Mouse (Mus musculus): ENCODE measurements around the gene Tmcc1.
"Not testable (repeated sequence)": the region's sequence is repeated elsewhere in the genome, so short reads cannot be mapped to it uniquely, and the experiment has no call there.

Gene Tmcc1

DNA sequence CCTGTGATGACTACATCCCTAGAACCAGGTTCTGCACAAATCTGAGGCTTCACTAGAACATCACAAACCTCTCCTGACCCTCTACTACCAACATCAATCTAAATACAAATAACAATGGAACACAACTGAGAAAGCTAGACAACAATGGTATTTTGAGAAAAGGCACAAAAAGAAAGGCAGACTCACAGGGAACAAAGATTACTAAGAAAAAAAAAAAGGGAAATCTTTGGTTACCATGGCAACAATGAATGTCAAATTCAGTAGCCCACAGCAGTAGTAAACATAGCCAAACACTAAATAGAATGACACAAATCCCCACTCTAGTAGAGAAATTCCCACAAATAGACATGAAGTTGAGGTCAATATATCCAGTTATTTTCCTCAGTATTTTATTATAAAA is 52.5 kb downstream of the Tmcc1 start:
- no peak for DNase-seq

DNA sequence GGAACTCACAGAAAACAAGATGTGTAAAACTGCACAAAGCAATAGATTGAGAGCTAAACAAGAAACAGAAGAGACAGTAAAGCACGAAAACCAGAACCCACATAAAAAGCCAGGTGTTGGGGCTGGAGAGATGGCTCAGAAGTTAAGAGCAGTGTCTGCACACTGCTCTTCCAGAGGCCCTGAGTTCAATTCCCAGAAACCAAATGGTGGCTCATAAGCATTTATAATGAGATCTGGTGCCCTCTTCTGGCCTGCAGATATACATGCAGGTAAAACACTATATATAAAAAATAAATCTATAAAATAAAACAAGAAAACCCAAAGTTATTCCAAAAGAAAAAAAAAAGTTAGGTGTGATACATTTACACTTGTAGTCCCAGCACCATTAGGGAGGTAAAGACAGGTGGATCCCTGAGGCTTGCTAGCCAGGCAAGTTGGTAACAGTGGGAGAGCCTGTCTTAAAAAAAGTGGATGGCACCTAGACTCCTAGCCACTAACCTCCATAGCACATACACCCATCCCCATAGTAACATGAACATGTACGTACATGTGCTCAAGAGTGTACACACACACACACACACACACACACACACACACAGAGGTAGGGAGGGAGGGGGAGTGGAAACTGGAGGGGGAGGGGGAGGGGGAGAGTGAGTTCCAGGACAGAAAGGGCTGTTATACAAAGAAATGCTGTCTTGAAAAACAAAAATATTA is 54.0 kb downstream of the Tmcc1 start:
- DNase-seq, result no peak

- DNase-seq, result peak; percentile 34
These were observed 57.2 kb downstream of the Tmcc1 start for GRCm38 (mm10) chr6:116135971-116136632.

GRCm38 (mm10) chr6:116133756-116134155 is 59.5 kb downstream of the Tmcc1 start:
- DNase-seq, result no peak

DNA sequence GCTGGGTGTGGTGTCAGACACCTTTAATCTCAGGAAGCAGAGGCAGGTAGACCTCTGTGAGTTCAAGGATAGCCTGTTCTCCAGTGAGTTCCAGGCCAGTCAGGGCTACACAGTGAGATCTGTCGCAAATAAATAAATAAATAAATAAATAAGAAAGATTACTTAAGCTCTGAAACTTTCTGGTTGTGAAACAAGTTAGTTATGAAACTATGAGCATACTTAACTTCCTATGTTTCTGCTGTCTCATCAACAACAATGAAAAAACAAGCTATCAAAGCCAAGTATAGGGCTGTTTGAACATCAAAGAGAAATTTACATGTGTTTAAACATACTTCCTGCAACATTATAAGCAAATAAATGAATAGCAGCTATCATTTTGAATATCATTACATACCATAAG is 61.5 kb downstream of the Tmcc1 start:
- no peak for DNase-seq

DNA sequence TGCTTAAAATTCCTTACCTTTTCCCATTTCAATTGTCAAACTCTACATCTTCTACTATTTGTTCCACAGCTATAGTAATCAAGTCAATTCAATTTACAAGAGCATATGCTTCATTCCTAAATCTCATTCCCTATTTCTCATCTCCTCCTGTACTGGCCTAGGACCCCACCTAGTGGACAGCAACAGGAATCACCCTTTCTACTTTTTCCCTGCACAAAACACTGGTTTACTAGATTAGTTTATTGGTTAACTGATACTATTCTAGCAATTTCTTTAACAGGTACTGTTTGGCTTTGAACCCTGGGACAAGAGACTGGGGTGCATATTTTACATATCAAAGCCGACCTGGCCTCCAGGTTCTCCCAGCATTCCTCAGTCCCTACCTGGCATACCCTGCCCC is 64.6 kb downstream of the Tmcc1 start:
- no peak for DNase-seq

DNA sequence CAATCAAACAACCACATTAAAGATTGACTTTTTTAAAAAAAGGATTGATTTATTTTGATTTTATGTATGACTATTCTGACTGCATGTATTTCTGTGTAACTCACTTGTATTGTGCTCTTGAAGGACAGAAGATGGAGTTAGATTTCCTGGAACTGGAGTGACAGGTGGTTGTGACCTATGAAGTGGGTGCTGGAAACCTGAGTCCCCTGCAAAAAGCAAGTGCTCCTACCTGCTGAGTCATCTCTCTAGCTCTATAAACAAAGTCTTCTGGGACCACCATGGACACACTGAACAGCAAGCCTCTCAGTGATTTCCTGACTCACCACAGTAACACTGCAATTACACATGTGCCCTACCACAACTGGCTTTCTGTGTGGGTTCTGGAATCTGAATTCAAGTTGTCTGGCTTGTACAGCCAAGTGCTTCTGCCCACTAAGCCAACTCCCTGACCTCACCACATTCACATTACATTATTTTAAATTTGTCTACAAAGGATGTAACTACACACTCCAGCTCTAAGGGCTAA is 65.3 kb downstream of the Tmcc1 start:
- DNase-seq, result no peak

- no peak for DNase-seq
These were observed 66.7 kb downstream of the Tmcc1 start for GRCm38 (mm10) chr6:116126577-116126976.

DNA sequence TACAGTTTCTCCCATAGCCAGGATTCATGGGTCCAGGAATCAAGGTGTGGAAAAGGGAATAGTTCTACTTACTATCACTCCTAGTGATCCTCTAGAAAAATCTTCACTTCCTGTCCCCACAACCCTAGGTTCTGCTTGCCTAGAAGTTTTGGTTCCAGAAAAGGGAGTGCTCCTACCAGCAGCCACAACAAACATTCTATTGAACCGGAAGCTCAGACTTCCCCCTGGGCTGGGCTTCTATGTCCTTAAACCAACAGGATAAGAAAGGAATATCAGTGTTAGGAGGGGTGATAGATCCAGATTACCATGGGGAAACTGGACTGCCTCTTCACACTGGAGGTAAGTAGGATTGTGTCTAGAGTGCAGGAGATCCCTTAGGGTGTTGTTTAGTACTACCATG is 70.4 kb downstream of the Tmcc1 start:
- no peak for DNase-seq

- DNase-seq, result no peak
These were observed 73.6 kb downstream of the Tmcc1 start for GRCm38 (mm10) chr6:116119669-116120068.

DNA sequence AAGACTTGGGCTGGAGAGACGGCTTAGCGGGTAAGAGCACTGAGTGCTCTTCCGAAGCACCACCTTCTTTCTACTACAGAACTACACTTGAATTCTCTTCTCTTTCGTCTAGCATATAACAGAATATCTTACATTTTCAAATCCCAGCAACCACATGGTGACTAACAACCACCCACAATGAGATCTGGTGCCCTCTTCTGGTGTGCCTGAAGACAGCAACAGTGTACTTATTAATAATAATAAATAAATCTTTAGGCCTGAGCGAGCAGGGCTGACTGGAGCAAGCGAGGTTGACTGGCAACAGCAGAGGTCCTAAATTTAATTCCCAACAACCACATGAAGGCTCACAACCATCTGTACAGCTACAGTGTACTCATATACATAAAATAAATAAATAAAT is 76.7 kb downstream of the Tmcc1 start:
- not testable (repeated sequence) for DNase-seq

DNA sequence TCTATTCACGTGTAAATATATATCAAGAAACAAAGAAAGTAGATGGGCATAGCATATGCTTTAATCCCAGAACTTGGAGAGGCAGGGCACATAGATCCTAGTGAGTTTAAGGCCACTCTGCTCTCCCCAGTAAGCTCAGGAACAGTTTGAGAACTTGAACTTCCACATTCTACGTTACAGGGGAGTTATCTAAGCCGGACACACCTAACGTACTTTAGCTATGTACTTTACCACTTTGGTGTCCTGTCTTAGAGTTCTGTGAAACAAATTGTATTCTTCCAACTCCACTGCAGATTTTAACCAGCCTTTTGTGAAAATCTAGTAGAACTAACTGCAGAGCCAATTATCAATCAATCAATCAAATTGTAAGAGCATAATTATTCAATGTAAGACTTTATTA is 82.7 kb downstream of the Tmcc1 start:
- DNase-seq, result no peak

DNA sequence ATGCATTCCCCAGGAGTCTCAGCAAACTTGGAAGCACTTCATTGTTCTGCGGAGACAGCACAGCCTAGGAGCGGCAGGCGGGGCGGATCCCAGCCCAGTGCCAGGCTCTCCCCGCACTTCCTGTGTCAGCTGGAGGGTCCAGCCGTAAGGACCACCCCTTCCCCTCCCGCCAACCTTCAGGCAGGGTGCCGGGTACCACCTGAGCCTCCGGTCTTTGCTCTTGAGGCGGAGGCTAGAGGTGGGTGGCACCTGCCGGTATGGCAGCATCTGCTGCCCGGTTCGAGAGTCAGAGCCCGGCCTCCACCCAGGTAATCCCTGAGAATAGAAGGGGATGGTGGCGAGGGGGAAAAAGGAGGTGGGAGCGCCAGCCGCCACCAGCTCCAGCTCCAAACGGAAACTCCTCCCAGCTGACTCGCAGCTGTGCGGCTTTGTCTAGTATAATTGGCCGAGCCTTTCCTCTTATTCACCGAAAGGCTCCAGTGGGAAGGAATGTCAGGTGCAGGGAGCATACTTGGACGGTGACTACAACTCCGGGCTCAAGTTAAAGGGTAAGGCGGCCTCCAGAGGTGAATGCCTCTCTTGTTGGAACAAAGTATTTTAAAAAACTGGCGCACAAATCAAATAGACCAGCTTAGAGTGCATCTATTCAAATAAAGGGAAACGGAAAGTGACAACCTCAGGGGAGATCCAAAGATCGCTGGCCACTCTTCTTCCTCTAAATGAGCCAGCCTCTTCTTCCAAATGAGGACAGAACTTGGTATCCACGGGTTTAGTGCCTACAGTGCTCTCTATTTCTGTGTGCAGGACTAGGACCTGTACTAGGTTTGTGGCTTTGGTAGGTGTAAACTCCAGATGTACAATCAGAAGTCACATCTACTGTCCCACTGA is 85.6 kb downstream of the Tmcc1 start:
- DNase-seq, result peak; percentile 48

DNA sequence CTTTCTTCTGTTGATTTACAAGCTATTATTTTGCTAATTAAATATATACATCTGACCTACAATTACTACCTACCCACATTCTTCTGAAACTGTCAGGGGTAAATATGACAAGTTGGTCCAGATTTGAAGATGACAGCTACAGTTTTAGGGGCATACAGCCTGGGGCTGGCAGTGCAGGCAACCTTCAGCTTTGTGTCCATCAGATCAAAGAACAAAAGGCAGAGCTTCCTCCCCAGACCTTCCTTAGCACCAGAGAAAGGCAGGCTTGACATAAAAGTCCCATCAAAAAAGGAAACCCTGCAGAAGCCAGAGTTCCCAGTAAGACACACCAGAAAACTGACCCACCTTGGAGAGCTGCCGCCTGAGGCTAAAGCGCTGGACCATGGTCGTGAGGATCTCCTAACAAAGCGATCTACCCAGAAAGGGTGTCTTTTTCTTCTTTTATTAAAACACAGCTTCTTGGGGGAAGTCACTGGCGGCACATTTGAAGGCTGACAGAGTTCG is 86.3 kb downstream of the Tmcc1 start:
- no peak for DNase-seq

GRCm38 (mm10) chr6:116097579-116097978 is 95.7 kb downstream of the Tmcc1 start:
- DNase-seq, result no peak

- DNase-seq, result no peak
These were observed 103.9 kb downstream of the Tmcc1 start for GRCm38 (mm10) chr6:116089402-116089801.

DNA sequence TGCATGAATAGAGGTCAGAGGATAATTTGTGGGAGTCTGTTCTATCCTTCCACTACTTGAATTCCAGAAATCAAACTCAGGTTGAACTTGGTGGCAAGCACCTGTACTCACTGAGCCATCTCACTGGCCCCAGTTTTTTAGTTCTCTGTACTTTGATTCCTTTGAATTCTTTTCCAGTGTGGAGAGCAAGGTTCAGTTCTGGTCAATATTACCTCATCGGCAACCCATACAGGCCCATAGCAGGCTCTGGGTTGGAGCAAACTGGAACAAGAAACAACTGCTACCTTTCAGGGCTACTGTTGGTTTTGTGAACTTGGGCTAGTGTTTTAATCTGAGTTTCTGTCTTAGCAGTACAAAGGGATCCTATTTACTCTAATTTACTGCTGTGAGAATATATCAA is 107.2 kb downstream of the Tmcc1 start:
- no peak for DNase-seq

- DNase-seq, result no peak
These were observed 111.0 kb downstream of the Tmcc1 start for GRCm38 (mm10) chr6:116082239-116082638.

DNA sequence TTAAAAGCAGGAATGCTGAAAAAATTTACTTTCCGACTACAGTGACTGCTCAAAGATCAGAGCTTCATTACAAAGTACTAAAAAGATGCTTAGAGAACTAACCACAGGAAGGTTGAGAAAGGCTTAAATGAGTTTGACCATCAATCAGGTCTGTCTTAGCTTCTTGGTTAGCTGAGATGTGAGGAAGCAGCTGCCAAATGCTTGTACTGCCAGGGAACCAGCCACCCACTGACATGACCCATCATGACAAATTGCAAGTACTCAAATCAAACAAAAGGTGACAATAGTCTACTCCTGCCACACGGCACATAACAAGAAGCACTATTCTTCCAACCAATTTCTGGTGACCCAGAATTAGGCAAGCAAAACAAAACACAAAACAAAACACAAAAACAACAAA is 111.9 kb downstream of the Tmcc1 start:
- no peak for DNase-seq

GRCm38 (mm10) chr6:116080756-116081155 is 112.5 kb downstream of the Tmcc1 start:
- no peak for DNase-seq

- DNase-seq, result no peak
These were observed 115.7 kb downstream of the Tmcc1 start for GRCm38 (mm10) chr6:116077608-116078007.

DNA sequence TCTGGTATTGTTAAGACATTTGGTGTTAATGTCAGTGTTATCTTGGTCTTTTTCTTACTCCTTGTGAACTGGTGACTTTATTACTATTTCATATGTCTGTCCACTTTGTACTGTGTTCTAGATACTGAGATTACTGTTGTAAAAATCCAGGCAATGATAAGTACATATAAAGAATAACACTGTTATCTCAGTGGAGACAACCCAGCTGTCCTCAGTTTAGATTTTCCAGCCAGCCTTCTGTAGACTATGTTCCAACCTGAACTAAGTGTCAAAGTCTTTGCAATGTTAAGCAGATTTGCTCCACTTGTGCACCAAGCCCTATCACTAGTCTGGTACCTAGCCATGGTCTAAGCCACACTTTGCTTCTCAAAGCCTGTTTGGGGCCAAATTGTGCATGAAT is 118.4 kb downstream of the Tmcc1 start:
- no peak for DNase-seq

GRCm38 (mm10) chr6:116073610-116074009 is 119.7 kb downstream of the Tmcc1 start:
- no peak for DNase-seq

Measured in kidney, adult 11 months (tissue).